10 mouse cellular contexts compared by ENCODE assay signal in the genomic region with DNA sequence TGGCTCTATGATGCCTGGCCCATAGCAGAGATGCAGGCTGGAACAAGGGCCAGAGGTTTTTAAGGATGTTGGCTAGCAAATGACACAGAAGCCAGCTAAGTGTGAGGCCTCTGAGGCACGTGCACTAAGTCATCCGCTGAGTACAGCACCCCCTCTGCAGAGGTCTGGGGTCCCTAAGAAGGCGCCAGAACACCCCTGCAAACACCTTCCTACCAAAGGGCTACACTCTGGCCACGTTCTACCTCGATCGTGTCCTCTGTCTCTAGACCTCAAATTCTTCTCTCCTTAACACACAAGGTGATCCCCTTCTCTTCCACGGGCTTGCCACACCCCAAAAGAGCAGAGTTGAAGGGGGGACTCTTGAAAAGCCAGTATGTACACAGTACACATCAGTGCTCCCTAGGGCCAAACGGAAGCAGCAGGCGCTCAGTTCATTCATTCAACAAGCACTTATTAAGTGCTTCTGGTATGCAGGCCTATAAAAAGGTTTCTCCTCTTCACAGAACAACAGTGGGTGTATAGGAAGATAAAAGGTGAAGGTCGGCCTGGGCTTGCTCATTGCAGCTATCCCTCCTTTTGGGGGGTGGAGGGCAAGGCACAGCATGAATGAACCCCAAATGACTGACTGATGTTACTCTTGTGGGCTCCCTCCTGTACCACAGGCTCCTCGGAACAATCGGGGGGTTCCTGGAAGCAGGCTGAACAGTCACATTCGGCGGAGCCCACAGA. TPM values are rescaled to one million over a fixed set of nuclear protein-coding genes. Genes with fewer than 3 reads are reported as not detected.
DNase-seq lines count a peak whose midpoint lies in the region; ATAC-seq lines count a peak whose summit lies in the region.
"Had no signal": no experiment of that assay in that cellular context is flagged by ENCODE, and none has a peak within 500 bp of the region (broad histone marks: within the 10 kb centered on the region; RNA-seq: fewer than 3 reads in every experiment).

No protein-coding gene starts in this region.

- no peak overlapping the region for H3K4me3 ChIP-seq in lung, embryonic 15.5 days
- no peak overlapping the region for H3K4me3 ChIP-seq in forebrain, embryonic 13.5 days
- H3K4me3 ChIP-seq in limb, embryonic 10.5 days = no peak overlapping the region
- no peak overlapping the region for H3K4me3 ChIP-seq in neural tube, embryonic 13.5 days

- DNase-seq in lung, postnatal 10 days = no peak
- no peak for DNase-seq in limb, embryonic 10.5 days (ENCODE audit: low spot score)
- no peak for DNase-seq in thymus, postnatal 10 days (ENCODE audit: low spot score in 2 of 2)
- DNase-seq in ovary, postnatal 10 days (ENCODE audit: low spot score) = no peak
- no peak for DNase-seq in frontal cortex, adult 2 months (ENCODE audit: extremely low spot score in 1 of 2, low spot score in 1 of 2)
- DNase-seq: adrenal gland, adult 8-10 months; kidney, postnatal 14 days had no signal

- peak overlapping the region; percentile 65 for H3K27ac ChIP-seq in lung, embryonic 15.5 days
- peak overlapping the region; percentile 69 for H3K27ac ChIP-seq in forebrain, embryonic 13.5 days
- peak overlapping the region; percentile 37 for H3K27ac ChIP-seq in limb, embryonic 10.5 days
- H3K27ac ChIP-seq in neural tube, embryonic 13.5 days (replicated peaks) = peak overlapping the region; percentile 68

- peaks cover 48% of the 10 kb centered on the region for H3K4me1 ChIP-seq in lung, embryonic 15.5 days
- peaks cover 51% of the 10 kb centered on the region for H3K4me1 ChIP-seq in forebrain, embryonic 13.5 days
- H3K4me1 ChIP-seq in limb, embryonic 10.5 days = peaks cover 58% of the 10 kb centered on the region
- peaks cover 56% of the 10 kb centered on the region for H3K4me1 ChIP-seq in neural tube, embryonic 13.5 days (replicated peaks)

- no peaks in the 10 kb centered on the region for H3K9me3 ChIP-seq in lung, embryonic 15.5 days
- H3K9me3 ChIP-seq in forebrain, embryonic 13.5 days (replicated peaks) = no peaks in the 10 kb centered on the region; the same call in 1 of the 2 replicates
- no peaks in the 10 kb centered on the region; the same call in 1 of the 2 replicates for H3K9me3 ChIP-seq in limb, embryonic 10.5 days (replicated peaks)
- H3K9me3 ChIP-seq in neural tube, embryonic 13.5 days = no peaks in the 10 kb centered on the region

- no peaks in the 10 kb centered on the region for H3K27me3 ChIP-seq in lung, embryonic 15.5 days
- no peaks in the 10 kb centered on the region for H3K27me3 ChIP-seq in forebrain, embryonic 13.5 days
- no peaks in the 10 kb centered on the region for H3K27me3 ChIP-seq in limb, embryonic 10.5 days (ENCODE audit: low read depth, poor library complexity, severe bottlenecking)
- no peaks in the 10 kb centered on the region for H3K27me3 ChIP-seq in neural tube, embryonic 13.5 days

- H3K36me3 ChIP-seq in lung, embryonic 15.5 days = no peaks in the 10 kb centered on the region
- no peaks in the 10 kb centered on the region for H3K36me3 ChIP-seq in forebrain, embryonic 13.5 days (ENCODE audit: poor library complexity, severe bottlenecking)
- H3K36me3 ChIP-seq in limb, embryonic 10.5 days = peaks cover 10% of the 10 kb centered on the region
- H3K36me3 ChIP-seq in neural tube, embryonic 13.5 days = no peaks in the 10 kb centered on the region

- no peak overlapping the region for H3K9ac ChIP-seq in lung, embryonic 15.5 days
- H3K9ac ChIP-seq in forebrain, embryonic 13.5 days = no peak overlapping the region
- no peak overlapping the region for H3K9ac ChIP-seq in neural tube, embryonic 13.5 days

- peak; percentile 24; the same call in 1 of the 2 replicates for ATAC-seq in lung, embryonic 15.5 days (ENCODE audit: borderline replicate concordance, extremely low read depth, low FRiP score, low TSS enrichment)
- 0 out of 2 replicates have a peak, but pooled peaks have one; percentile 11 for ATAC-seq in forebrain, embryonic 13.5 days
- ATAC-seq in neural tube, embryonic 13.5 days (ENCODE audit: low read depth) = 0 out of 2 replicates have a peak, but pooled peaks have one; percentile 1

- no peak overlapping the region for H3K4me2 ChIP-seq in lung, embryonic 15.5 days
- peak overlapping the region; percentile 40 for H3K4me2 ChIP-seq in forebrain, embryonic 13.5 days
- H3K4me2 ChIP-seq in neural tube, embryonic 13.5 days = no peak overlapping the region

- 64% methylated on average over 14 of the region's 14 CpGs for WGBS in lung, embryonic 15.5 days
- WGBS in forebrain, embryonic 13.5 days = 12% methylated on average over 14 of the region's 14 CpGs
- 91% methylated on average over 14 of the region's 14 CpGs for WGBS in limb, embryonic 10.5 days
- 38% methylated on average over 14 of the region's 14 CpGs for WGBS in neural tube, embryonic 13.5 days

RNA-seq across cellular contexts. Expression of gene Tcf7l1, which starts 59.1 kb away (rescaled TPM):
- 31.5 and 33.8 TPM in 2 replicates for polyA plus RNA-seq in lung, embryonic 15.5 days (2015; fragmentation: Nextera tagmentation; extraction: Ambion mirVana)
- polyA plus RNA-seq in forebrain, embryonic 13.5 days (2015; fragmentation: Nextera tagmentation; extraction: Ambion mirVana) = 13.5 and 13.8 TPM in 2 replicates
- 36.3 and 40.0 TPM in 2 replicates for polyA plus RNA-seq in limb, embryonic 10.5 days (2016; fragmentation: Nextera tagmentation; extraction: Ambion mirVana)
- polyA plus RNA-seq in neural tube, embryonic 13.5 days (2015; fragmentation: Nextera tagmentation; extraction: Ambion mirVana) = 10.9 and 11.8 TPM in 2 replicates
- 4.9 and 5.4 TPM in 2 replicates for polyA plus RNA-seq in frontal cortex, adult 2 months (2012; rRNA removed)
